Mouse (Mus musculus) spleen, adult 2 months (tissue): Measurements from ENCODE around the gene Akt2.

Source experiments
- CTCF ChIP-seq: fragments of 200-500 bp; IDR thresholded peaks from 2 replicates; pipeline ENCODE4 v1.5.1; 2011; ENCODE audit warnings: mild to moderate bottlenecking, inconsistent platforms; ENCODE audit not compliant: insufficient read depth, insufficient read length, insufficient replicate concordance; ENCODE audit errors: extremely low read depth
- POLR2A ChIP-seq: fragments of 200-500 bp; IDR thresholded peaks from 2 replicates; pipeline ENCODE4 v1.6.1; 2011; ENCODE audit warnings: low read depth, low read length, inconsistent platforms

DNA sequence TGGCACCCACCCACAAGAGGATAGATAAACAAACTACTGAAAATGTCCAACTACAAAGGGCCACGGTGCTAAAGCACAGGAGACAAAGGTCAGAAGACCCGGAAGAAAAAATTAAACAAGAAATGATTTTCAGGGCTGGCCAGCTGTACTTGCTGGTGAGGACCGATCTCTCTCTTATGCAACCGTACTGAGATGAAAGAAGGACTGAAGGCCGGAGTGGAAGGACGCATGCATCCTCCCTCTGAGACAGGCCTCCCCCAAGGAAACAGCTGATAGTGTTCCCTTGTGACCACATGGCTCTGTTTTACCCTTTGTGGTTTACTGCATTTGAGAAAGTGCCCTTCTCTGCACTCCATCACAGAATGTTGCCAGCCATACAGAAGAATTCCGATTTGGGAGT lies 11.5 kb downstream of the Akt2 start:
- TF ChIP-seq CTCF (no peak), POLR2A (no peak)
